22 mouse cellular contexts compared by ENCODE assay signal in genomic region chr14:56702644-56703043, GRCm38 (mm10). TPM values are rescaled to one million over a fixed set of nuclear protein-coding genes. Genes with fewer than 3 reads are reported as not detected.
DNase-seq lines count a peak whose midpoint lies in the region; ATAC-seq lines count a peak whose summit lies in the region.
"Had no signal": no experiment of that assay in that cellular context is flagged by ENCODE, and none has a peak within 500 bp of the region (broad histone marks: within the 10 kb centered on the region; RNA-seq: fewer than 3 reads in every experiment).

No protein-coding gene starts in this region.

- peak; percentile 84 for ATAC-seq in liver, embryonic 12.5 days
- peak; percentile 35; the same call in 1 of the 2 replicates for ATAC-seq in liver, embryonic 16.5 days (ENCODE audit: low read depth)
- ATAC-seq: forebrain, embryonic 16.5 days had no signal

- no peaks in the 10 kb centered on the region for H3K27me3 ChIP-seq in liver, embryonic 12.5 days (replicated peaks)
- H3K27me3 ChIP-seq in liver, embryonic 16.5 days (ENCODE audit: control insufficient read depth, insufficient read depth, low read depth, low read length) = no peaks in the 10 kb centered on the region
- H3K27me3 ChIP-seq: CH12.LX; embryonic facial prominence, embryonic 13.5 days; forebrain, embryonic 12.5 days; heart, embryonic 15.5 days had no signal

- H3K4me1 ChIP-seq in liver, embryonic 12.5 days = peaks cover 40% of the 10 kb centered on the region
- peaks cover 5% of the 10 kb centered on the region; the same call in 1 of the 2 replicates for H3K4me1 ChIP-seq in liver, embryonic 16.5 days (ENCODE audit: control insufficient read depth, low read depth, low read length)
- H3K4me1 ChIP-seq: embryonic facial prominence, embryonic 13.5 days; forebrain, embryonic 12.5 days; hindbrain, embryonic 10.5 days had no signal

- 40% methylated on average over 4 of the region's 4 CpGs for WGBS in liver, embryonic 12.5 days (ENCODE audit: insufficient replicate concordance)
- WGBS in liver, embryonic 16.5 days (ENCODE audit: insufficient replicate concordance) = 35% methylated on average over 4 of the region's 4 CpGs

- no peak overlapping the region for H3K9ac ChIP-seq in liver, embryonic 12.5 days
- H3K9ac ChIP-seq in liver, embryonic 16.5 days (ENCODE audit: low read depth, low read length) = no peak overlapping the region
- H3K9ac ChIP-seq: embryonic facial prominence, embryonic 13.5 days; forebrain, embryonic 12.5 days; heart, embryonic 15.5 days; hindbrain, embryonic 14.5 days had no signal

- H3K36me3 ChIP-seq in liver, embryonic 12.5 days = peaks cover 42% of the 10 kb centered on the region
- peaks cover 17% of the 10 kb centered on the region for H3K36me3 ChIP-seq in liver, embryonic 16.5 days (ENCODE audit: control insufficient read depth, insufficient read depth)

- H3K9me3 ChIP-seq in liver, embryonic 12.5 days (replicated peaks) = no peaks in the 10 kb centered on the region
- no peaks in the 10 kb centered on the region for H3K9me3 ChIP-seq in liver, embryonic 16.5 days (replicated peaks; ENCODE audit: control insufficient read depth, low read length)
- H3K9me3 ChIP-seq: embryonic facial prominence, embryonic 13.5 days; forebrain, embryonic 12.5 days; heart, embryonic 15.5 days; hindbrain, embryonic 10.5 days had no signal

- DNase-seq in c-Kit-positive CD71-positive TER-119-negative erythroid progenitor cells, embryonic 14.5 days (ENCODE audit: low read depth) = peak; percentile 67
- no peak for DNase-seq in left cerebral cortex, adult 18-20 months (ENCODE audit: low spot score in 2 of 2)
- no peak for DNase-seq in kidney, adult 18-20 months
- no peak for DNase-seq in spleen, adult 18-20 months
- DNase-seq in embryo, embryonic 10 days (ENCODE audit: low spot score) = no peak
- DNase-seq: adrenal gland, adult 8-10 months; adrenal gland, postnatal 36 days; cerebellum, adult 18-20 months; cerebellum, adult 9-11 months; gastrocnemius, postnatal 10 days; heart, adult 2 months; heart, postnatal 14 days had no signal

- H3K27ac ChIP-seq in liver, embryonic 12.5 days = peak overlapping the region; percentile 56; the same call in 1 of the 2 replicates
- no peak overlapping the region for H3K27ac ChIP-seq in liver, embryonic 16.5 days (ENCODE audit: low read length)
- H3K27ac ChIP-seq: embryonic facial prominence, embryonic 13.5 days; forebrain, embryonic 12.5 days; heart, adult 2 months; heart, embryonic 15.5 days; hindbrain, embryonic 10.5 days; hindbrain, embryonic 14.5 days had no signal

- H3K4me2 ChIP-seq in liver, embryonic 12.5 days = no peak overlapping the region
- no peak overlapping the region for H3K4me2 ChIP-seq in liver, embryonic 16.5 days (ENCODE audit: low read depth, low read length)
- H3K4me2 ChIP-seq: embryonic facial prominence, embryonic 13.5 days; forebrain, embryonic 12.5 days; heart, embryonic 11.5 days; heart, embryonic 15.5 days; hindbrain, embryonic 14.5 days had no signal

- no peak overlapping the region for H3K4me3 ChIP-seq in liver, embryonic 12.5 days
- no peak overlapping the region for H3K4me3 ChIP-seq in liver, embryonic 16.5 days (ENCODE audit: low read depth, low read length)
- H3K4me3 ChIP-seq: embryonic facial prominence, embryonic 13.5 days; forebrain, embryonic 12.5 days; heart, adult 2 months; heart, embryonic 15.5 days; hindbrain, embryonic 10.5 days had no signal

RNA-seq across cellular contexts. Expression of gene Mphosph8, which starts 34.6 kb away (rescaled TPM):
- polyA plus RNA-seq in liver, embryonic 12.5 days (2016; fragmentation: Nextera tagmentation; extraction: Ambion mirVana) = 16.0 and 18.6 TPM in 2 replicates
- polyA plus RNA-seq in liver, embryonic 16.5 days (2015; fragmentation: Nextera tagmentation; extraction: Ambion mirVana) = 8.4 and 10.7 TPM in 2 replicates
- 10 to 100 TPM; 54.8 to 60.2 TPM for total RNA-seq in left cerebral cortex, adult 18-20 months (2021)
